Mouse (Mus musculus) limb, embryonic 13.5 days (tissue): ENCODE results near the gene Tecpr2. TPM values are rescaled to one million over a fixed set of nuclear protein-coding genes. Genes with fewer than 3 reads are reported as not detected.

Experiments used
- polyA plus RNA-seq: library from polyadenylated mRNA; unstranded; fragments of >200 nt; fragmentation: Nextera tagmentation; extraction: Ambion mirVana; gene quantifications from 2 replicates; pipeline ENCODE4 v1.2.1, GENCODE M21; 2015

The Tecpr2 gene
- polyA plus RNA-seq, 1 experiment from 2014 or later, result 4.9 TPM

Other genes with a start within 250 kb of the Tecpr2 start
- gene 1700001K19Rik, start 206.6 kb upstream of the Tecpr2 start, polyA plus RNA-seq, result not detected in 2 replicates
- 799 and 836 TPM in 2 replicates for gene Hsp90aa1, start 186.5 kb upstream of the Tecpr2 start, polyA plus RNA-seq
- gene Wdr20, start 151.3 kb upstream of the Tecpr2 start, polyA plus RNA-seq, result 25.9 and 26.7 TPM in 2 replicates
- gene Mok, start 48.3 kb upstream of the Tecpr2 start, polyA plus RNA-seq, result 5.7 and 6.1 TPM in 2 replicates
- 7.0 and 7.8 TPM in 2 replicates for gene Zfp839, start 39.0 kb upstream of the Tecpr2 start, polyA plus RNA-seq
- 69.0 and 73.4 TPM in 2 replicates for gene Cinp, start 119 bp upstream of the Tecpr2 start, polyA plus RNA-seq
- gene Ankrd9, start 89.8 kb downstream of the Tecpr2 start, polyA plus RNA-seq, result 14.1 and 16.3 TPM in 2 replicates
- 11.1 and 11.6 TPM in 2 replicates for gene Rcor1, start 150.1 kb downstream of the Tecpr2 start, polyA plus RNA-seq